Mouse (Mus musculus): ENCODE results near the gene Timm8a2.

- TF ChIP-seq CTCF (IDR thresholded peaks at IDR 0.05) (no peak), EP300 (IDR thresholded peaks at IDR 0.05; ENCODE audit: insufficient read depth, low read depth, low read length) (no peak)
Measured at GRCm38 (mm10) chr14:122042142-122042694, 7.7 kb downstream of the Timm8a2 start.

All from heart, adult 2 months (tissue).